Comparison of ENCODE assay signal across 11 mouse cellular contexts in genomic region chr2:37842151-37842569, GRCm38 (mm10).
A peak's percentile ranks its signal among the peaks of the same experiment; 100 is the strongest.
DNase-seq lines count a peak whose midpoint lies in the region; ATAC-seq lines count a peak whose summit lies in the region.
"Had no signal": no experiment of that assay in that cellular context is flagged by ENCODE, and none has a peak within 500 bp of the region (broad histone marks: within the 10 kb centered on the region; RNA-seq: fewer than 3 reads in every experiment).

No protein-coding gene starts in this region.

- DNase-seq in lung, adult 18-20 months: no peak
- peak; percentile 92 for DNase-seq in forebrain, embryonic 14.5 days (ENCODE audit: low spot score)
- peak; percentile 7 for DNase-seq in yolk sac, embryonic 10.5 days (ENCODE audit: low spot score)
- DNase-seq in layer of hippocampus, adult 9-11 months: no peak
- DNase-seq in thymus, postnatal 25 days: no peak
- DNase-seq in Muller cell, postnatal 12 days (ENCODE audit: inconsistent ontology term): no peak
- DNase-seq: cerebellum, adult 8-10 months; heart, postnatal 4 days; lung, postnatal 36 days had no signal

- no peak overlapping the region for H3K9ac ChIP-seq in lung, embryonic 15.5 days
- H3K9ac ChIP-seq in forebrain, embryonic 14.5 days (ENCODE audit: low read length): 0 out of 2 replicates have a peak overlapping the region, but pooled peaks have one; percentile 33

- no peaks in the 10 kb centered on the region for H3K27me3 ChIP-seq in lung, embryonic 15.5 days
- H3K27me3 ChIP-seq in forebrain, embryonic 14.5 days (replicated peaks; ENCODE audit: control insufficient read depth, insufficient read depth, low read length): no peaks in the 10 kb centered on the region

- peak; percentile 27; the same call in 1 of the 2 replicates for ATAC-seq in lung, embryonic 15.5 days (ENCODE audit: borderline replicate concordance, extremely low read depth, low FRiP score, low TSS enrichment)
- ATAC-seq in forebrain, embryonic 14.5 days: peak; percentile 95
- peak; percentile 79 for ATAC-seq in megakaryocyte progenitor cell, adult 5-6 weeks (replicated peaks; ENCODE audit: poor library complexity)

- H3K4me3 ChIP-seq in lung, embryonic 15.5 days: no peak overlapping the region
- no peak overlapping the region for H3K4me3 ChIP-seq in forebrain, embryonic 14.5 days (ENCODE audit: low read depth, low read length)

- H3K9me3 ChIP-seq in lung, embryonic 15.5 days: no peaks in the 10 kb centered on the region
- no peaks in the 10 kb centered on the region for H3K9me3 ChIP-seq in forebrain, embryonic 14.5 days (replicated peaks; ENCODE audit: control insufficient read depth, low read length)

- H3K4me2 ChIP-seq in lung, embryonic 15.5 days: no peak overlapping the region
- 0 out of 2 replicates have a peak overlapping the region, but pooled peaks have one; percentile 6 for H3K4me2 ChIP-seq in forebrain, embryonic 14.5 days (ENCODE audit: low read length)

- WGBS in lung, embryonic 15.5 days: 11% methylated on average over 7 of the region's 7 CpGs
- 1% methylated on average over 7 of the region's 7 CpGs for WGBS in forebrain, embryonic 14.5 days

- H3K27ac ChIP-seq in lung, embryonic 15.5 days: no peak overlapping the region
- H3K27ac ChIP-seq in forebrain, embryonic 14.5 days (ENCODE audit: low read depth, low read length): peak overlapping the region; percentile 90

- H3K36me3 ChIP-seq in lung, embryonic 15.5 days: no peaks in the 10 kb centered on the region
- H3K36me3 ChIP-seq in forebrain, embryonic 14.5 days (ENCODE audit: control insufficient read depth, insufficient read depth, low read length): peaks cover 10% of the 10 kb centered on the region; the same call in 1 of the 2 replicates

- H3K4me1 ChIP-seq in lung, embryonic 15.5 days: peaks cover 12% of the 10 kb centered on the region
- H3K4me1 ChIP-seq in forebrain, embryonic 14.5 days (ENCODE audit: control insufficient read depth, insufficient read depth, low read length): peaks cover 24% of the 10 kb centered on the region

Comparison
In these comparisons a context has a peak if more than half of its experiments do, and no peak if none do; other contexts are left out.
1. ATAC-seq: peak in every context shown above with its lines; median percentile 95 in forebrain, embryonic 14.5 days; 79 in megakaryocyte progenitor cell, adult 5-6 weeks; 27 in lung, embryonic 15.5 days.
2. DNase-seq: peak in forebrain, embryonic 14.5 days (single experiment) and yolk sac, embryonic 10.5 days (single experiment); none in lung, adult 18-20 months (0 of 2), layer of hippocampus, adult 9-11 months (single experiment), thymus, postnatal 25 days (single experiment) and Muller cell, postnatal 12 days (single experiment).